Mouse (Mus musculus) stomach, embryonic 14.5 days (tissue): ENCODE data around the gene Urm1. TPM values are rescaled to one million over a fixed set of nuclear protein-coding genes. Genes with fewer than 3 reads are reported as not detected.
A peak's percentile ranks its signal among the peaks of the same experiment; 100 is the strongest.

Source experiments
- ATAC-seq: fragments of 200-750 bp; cut with Nextera tagmentation; 2 replicates; pipeline ENCODE4 v1.8.0; 2017; ENCODE audit warnings: low read depth, moderate TSS enrichment; ENCODE audit not compliant: insufficient number of reproducible peaks, insufficient read depth, low FRiP score
- H3K27ac ChIP-seq: fragments of 300-500 bp; sonication (generic); 2 replicates; pipeline ENCODE4 v1.5.1; 2014; ENCODE audit warnings: mild to moderate bottlenecking, low read length, moderate library complexity, mixed read lengths
- H3K27me3 ChIP-seq: fragments of 300-500 bp; sonication (generic); 2 replicates; pipeline ENCODE4 v1.6.1; 2014; ENCODE audit warnings: low read length, control low read depth, mixed read lengths; ENCODE audit not compliant: control insufficient read depth, insufficient read depth
- H3K36me3 ChIP-seq: fragments of 300-500 bp; sonication (generic); 2 replicates; pipeline ENCODE4 v1.6.1; 2014; ENCODE audit warnings: mild to moderate bottlenecking, control low read depth, low read length, moderate library complexity, mixed read lengths; ENCODE audit not compliant: control insufficient read depth, insufficient read depth
- H3K4me1 ChIP-seq: fragments of 300-500 bp; sonication (generic); 2 replicates; pipeline ENCODE4 v1.6.1; 2014; ENCODE audit warnings: low read length, control low read depth, mixed read lengths; ENCODE audit not compliant: control insufficient read depth, insufficient read depth
- H3K4me2 ChIP-seq: fragments of 300-500 bp; sonication (generic); replicated peaks from 2 replicates; pipeline ENCODE4 v1.6.1; 2014; ENCODE audit warnings: low read depth, low read length, control low read depth
- H3K4me3 ChIP-seq: fragments of 300-500 bp; sonication (generic); 2 replicates; pipeline ENCODE4 v1.5.1; 2014; ENCODE audit warnings: low read depth, low read length, control low read depth
- H3K9ac ChIP-seq: fragments of 300-500 bp; sonication (generic); replicated peaks from 2 replicates; pipeline ENCODE4 v1.6.1; 2014; ENCODE audit warnings: low read depth, mild to moderate bottlenecking, control low read depth, low read length, moderate library complexity, mixed read lengths
- H3K9me3 ChIP-seq: fragments of 300-500 bp; sonication (generic); 2 replicates; pipeline ENCODE4 v1.6.1; 2016; ENCODE audit warnings: low read depth, low read length, control low read depth; ENCODE audit not compliant: control insufficient read depth
- WGBS: fragments of 180-500 bp; shearing (Covaris S2); extraction: QIAGEN DNeasy Blood & Tissue Kit; methylation state at CpG from one replicate; pipeline ENCODE4 v1.1.7; 2014; 5-methylcytosine and 5-hydroxymethylcytosine counted together
- polyA plus RNA-seq: library from polyadenylated mRNA; unstranded; fragments of >200 nt; fragmentation: Nextera tagmentation; extraction: Ambion mirVana; gene quantifications from 2 replicates; pipeline ENCODE4 v1.2.1, GENCODE M21; 2014

Gene Urm1
- polyA plus RNA-seq, 1 experiment from 2014 or later, result 24.6 TPM

DNA sequence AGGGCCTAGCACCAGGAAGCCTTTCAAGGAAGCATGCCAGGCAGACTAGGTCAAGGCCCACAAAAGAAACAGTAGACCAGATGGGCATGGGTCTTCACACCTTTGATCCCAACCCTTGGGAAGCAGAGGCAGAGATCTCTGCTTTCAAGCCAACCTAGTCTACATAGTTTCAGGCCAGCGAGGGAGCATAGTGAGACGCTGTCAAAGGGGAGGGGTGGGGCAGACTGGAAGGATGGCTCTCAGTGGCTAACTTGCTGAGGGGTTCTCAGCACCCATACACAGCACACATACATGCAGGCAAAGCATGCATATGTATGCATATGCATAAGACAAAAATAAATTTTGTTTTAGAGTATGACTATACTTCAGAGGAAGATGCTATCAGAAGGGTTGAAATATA is 512 bp upstream of the Urm1 start:
- Histone ChIP-seq H3K4me1 (no peaks in the 10 kb centered on the region; the same call in 1 of the 2 replicates), H3K4me3 (peak overlapping the region; percentile 39), H3K27ac (peak overlapping the region; percentile 95; the same call in 1 of the 2 replicates), H3K9ac (peak overlapping the region; percentile 40; the same call in 1 of the 2 replicates), H3K9me3 (no peaks in the 10 kb centered on the region), H3K36me3 (peaks cover 19% of the 10 kb centered on the region), H3K27me3 (no peaks in the 10 kb centered on the region), H3K4me2 (peak overlapping the region; percentile 62)
- WGBS, result 17% methylated on average over 2 of the region's 2 CpGs
- no peak for ATAC-seq

GRCm38 (mm10) chr2:29826318-29826925 is 6.5 kb downstream of the Urm1 start:
- peak overlapping the region; percentile 83 for H3K4me2 ChIP-seq
- ATAC-seq, result no peak
- H3K27me3 ChIP-seq, result no peaks in the 10 kb centered on the region
- peaks cover 11% of the 10 kb centered on the region for H3K4me1 ChIP-seq
- H3K36me3 ChIP-seq, result no peaks in the 10 kb centered on the region; the same call in 1 of the 2 replicates
- no peaks in the 10 kb centered on the region for H3K9me3 ChIP-seq
- H3K4me3 ChIP-seq, result peak overlapping the region; percentile 73
- H3K9ac ChIP-seq, result peak overlapping the region; percentile 73
- WGBS, result 7% methylated on average over 11 of the region's 11 CpGs
- peak overlapping the region; percentile 95 for H3K27ac ChIP-seq

DNA sequence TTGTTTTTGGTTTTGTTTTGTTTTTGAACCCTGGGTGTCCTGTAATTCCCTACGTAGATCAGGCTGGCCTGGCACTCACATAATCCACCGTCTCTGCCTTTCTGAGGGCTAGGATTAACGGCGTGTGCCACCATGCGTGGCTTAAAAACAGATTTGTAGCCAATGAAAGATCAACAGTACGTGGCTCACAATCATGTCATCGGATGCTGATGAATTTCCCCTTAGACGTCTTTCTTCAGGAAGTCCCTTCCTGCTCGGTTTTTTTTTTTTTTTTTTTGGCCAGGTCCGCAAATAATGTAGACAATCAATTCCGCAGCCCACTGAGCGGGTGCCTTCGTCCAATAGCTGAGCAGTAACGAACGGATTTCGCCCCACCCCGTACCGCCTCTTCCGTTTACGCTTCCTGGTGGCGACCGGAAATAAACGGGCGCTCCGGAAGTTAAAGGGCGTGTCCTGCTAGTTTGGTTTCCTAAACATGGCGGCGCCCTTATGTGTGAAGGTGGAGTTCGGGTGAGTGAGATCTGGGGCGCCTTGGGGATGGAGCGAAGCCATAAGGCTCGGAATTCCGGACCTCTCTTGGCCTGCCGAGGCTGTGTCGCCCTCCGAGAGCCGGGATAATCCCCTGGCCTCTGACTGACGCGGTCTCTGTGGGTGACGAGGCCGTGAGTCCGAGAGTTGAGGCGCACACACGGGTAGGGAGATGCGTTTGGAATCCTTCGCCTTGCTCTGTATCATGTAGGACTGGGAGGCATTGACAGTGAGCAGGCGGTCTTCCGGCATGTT is 7.2 kb downstream of the Urm1 start:
- H3K4me2 ChIP-seq, result peak overlapping the region; percentile 83
- WGBS, result 0% methylated on average over 48 of the region's 48 CpGs
- ATAC-seq, result peak; percentile 96
- H3K4me1 ChIP-seq, result peaks cover 11% of the 10 kb centered on the region
- no peaks in the 10 kb centered on the region; the same call in 1 of the 2 replicates for H3K36me3 ChIP-seq
- H3K27ac ChIP-seq, result peak overlapping the region; percentile 95
- H3K9ac ChIP-seq, result peak overlapping the region; percentile 73
- H3K4me3 ChIP-seq, result peak overlapping the region; percentile 73
- H3K9me3 ChIP-seq, result no peaks in the 10 kb centered on the region
- H3K27me3 ChIP-seq, result no peaks in the 10 kb centered on the region

DNA sequence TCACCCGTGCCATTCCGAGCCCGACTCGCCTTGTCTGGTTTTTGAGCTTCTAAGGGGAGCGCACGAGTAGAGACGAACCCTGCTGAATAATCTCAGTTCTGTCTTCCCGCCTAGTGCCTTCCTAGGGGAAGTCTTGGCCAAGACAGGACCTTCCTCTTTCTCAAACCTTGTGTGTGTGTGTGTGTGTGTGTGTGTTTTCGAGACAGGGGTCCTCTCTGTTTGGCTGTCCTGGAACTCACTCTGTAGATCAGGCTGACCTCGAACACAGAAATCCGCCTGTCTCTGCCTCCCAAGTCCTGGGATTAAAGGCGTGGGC is 7.8 kb downstream of the Urm1 start:
- H3K27ac ChIP-seq, result 0 out of 2 replicates have a peak overlapping the region, but pooled peaks have one; percentile 52
- no peaks in the 10 kb centered on the region for H3K27me3 ChIP-seq
- peaks cover 1% of the 10 kb centered on the region for H3K36me3 ChIP-seq
- WGBS, result 4% methylated on average over 12 of the region's 12 CpGs
- peak overlapping the region; percentile 69 for H3K9ac ChIP-seq
- H3K9me3 ChIP-seq, result no peaks in the 10 kb centered on the region
- ATAC-seq, result no peak
- H3K4me1 ChIP-seq, result peaks cover 11% of the 10 kb centered on the region
- peak overlapping the region; percentile 66 for H3K4me2 ChIP-seq
- H3K4me3 ChIP-seq, result peak overlapping the region; percentile 73

DNA sequence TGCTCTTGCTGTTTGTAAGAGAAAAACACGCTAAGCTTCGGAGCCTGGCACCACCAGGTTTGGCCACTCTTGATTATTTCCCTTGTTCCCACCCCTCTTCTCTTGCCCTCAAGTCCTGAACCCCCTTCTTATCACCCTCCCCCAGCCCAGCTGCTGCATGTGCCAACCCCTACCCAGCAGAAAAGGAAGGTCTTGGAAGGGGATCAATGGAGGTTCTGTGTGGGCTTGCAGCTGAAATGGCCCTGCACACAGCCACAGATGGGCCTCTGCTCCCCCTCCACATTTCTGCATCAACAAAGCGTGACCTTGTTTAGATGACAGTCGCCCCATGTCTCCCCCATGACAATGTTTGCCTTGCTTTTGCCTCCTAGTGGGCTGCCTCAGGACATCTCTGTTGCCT is 11.2 kb downstream of the Urm1 start:
- H3K9me3 ChIP-seq, result no peaks in the 10 kb centered on the region
- 83% methylated on average over 4 of the region's 4 CpGs for WGBS

GRCm38 (mm10) chr2:29833796-29834195 is 13.9 kb downstream of the Urm1 start:
- peaks cover 11% of the 10 kb centered on the region for H3K36me3 ChIP-seq
- ATAC-seq, result no peak
- no peak overlapping the region for H3K27ac ChIP-seq
- WGBS, result 97% methylated on average over 5 of the region's 5 CpGs
- no peaks in the 10 kb centered on the region for H3K27me3 ChIP-seq
- H3K4me3 ChIP-seq, result no peak overlapping the region
- H3K4me1 ChIP-seq, result no peaks in the 10 kb centered on the region
- H3K9ac ChIP-seq, result no peak overlapping the region
- no peaks in the 10 kb centered on the region for H3K9me3 ChIP-seq
- no peak overlapping the region for H3K4me2 ChIP-seq

More for the DNA sequence above, 11.2 kb downstream of the Urm1 start:
- Histone ChIP-seq H3K4me1 (peaks cover 10% of the 10 kb centered on the region), H3K36me3 (peaks cover 5% of the 10 kb centered on the region), H3K27me3 (no peaks in the 10 kb centered on the region), H3K27ac (no peak overlapping the region), H3K4me2 (no peak overlapping the region), H3K9ac (no peak overlapping the region), H3K4me3 (no peak overlapping the region)
- no peak for ATAC-seq

DNA sequence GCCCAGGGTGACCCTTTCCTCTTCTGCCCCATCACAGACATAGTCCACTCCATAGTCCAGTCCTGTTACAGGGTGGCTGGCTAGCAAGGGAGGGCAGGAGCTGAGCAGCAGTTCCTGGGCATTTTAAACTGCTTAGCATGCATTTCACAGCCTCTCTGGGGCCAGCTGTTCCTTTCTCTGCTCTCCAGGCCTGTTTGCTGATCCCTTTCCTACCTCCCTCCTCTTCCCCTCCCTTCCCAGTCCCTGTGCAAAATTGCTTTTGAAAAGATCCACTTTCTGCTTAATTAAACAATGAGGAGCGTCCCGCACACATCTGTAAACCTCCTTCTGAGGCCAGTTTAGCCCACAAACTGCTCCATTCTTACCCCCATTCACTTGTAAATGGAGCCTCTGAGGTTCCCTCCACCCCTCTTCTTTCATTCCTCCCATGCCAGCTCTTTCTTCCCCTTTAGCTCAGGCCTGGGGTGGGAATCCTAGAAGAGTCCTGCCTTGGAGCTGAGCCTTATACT is 15.6 kb downstream of the Urm1 start:
- no peak overlapping the region for H3K4me2 ChIP-seq
- H3K9ac ChIP-seq, result no peak overlapping the region
- 61% methylated on average over 2 of the region's 2 CpGs for WGBS
- H3K4me3 ChIP-seq, result no peak overlapping the region
- no peak for ATAC-seq
- no peaks in the 10 kb centered on the region for H3K4me1 ChIP-seq
- H3K36me3 ChIP-seq, result peaks cover 12% of the 10 kb centered on the region
- H3K27ac ChIP-seq, result no peak overlapping the region
- no peaks in the 10 kb centered on the region for H3K27me3 ChIP-seq
- H3K9me3 ChIP-seq, result no peaks in the 10 kb centered on the region

DNA sequence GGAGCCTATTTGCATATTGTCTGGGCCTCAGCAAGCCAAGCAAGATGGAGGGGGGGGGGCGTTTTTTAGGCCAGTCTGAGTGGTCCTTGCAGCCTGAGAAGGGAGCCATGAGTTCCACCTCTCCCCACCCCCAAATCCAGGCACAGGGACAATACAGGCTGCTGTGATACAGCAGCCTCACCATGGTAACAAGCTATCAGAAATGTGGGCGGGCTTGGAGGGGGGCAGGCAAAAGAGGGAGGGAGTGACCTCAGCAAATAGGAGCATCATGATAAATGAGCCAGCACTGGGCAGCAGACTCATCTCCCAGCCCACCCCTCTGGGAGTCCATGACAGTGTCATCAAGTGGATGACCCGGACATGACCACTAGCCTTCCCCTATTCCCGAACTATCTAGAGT is 19.6 kb downstream of the Urm1 start:
- no peak for ATAC-seq
- Histone ChIP-seq H3K9me3 (no peaks in the 10 kb centered on the region), H3K4me2 (no peak overlapping the region), H3K4me3 (no peak overlapping the region), H3K9ac (no peak overlapping the region), H3K36me3 (peaks cover 20% of the 10 kb centered on the region), H3K4me1 (no peaks in the 10 kb centered on the region), H3K27ac (no peak overlapping the region), H3K27me3 (peaks cover 7% of the 10 kb centered on the region)
- WGBS, result 37% methylated on average over 4 of the region's 4 CpGs
